Mouse (Mus musculus): Measurements from ENCODE around the gene Gm17720.

DNA sequence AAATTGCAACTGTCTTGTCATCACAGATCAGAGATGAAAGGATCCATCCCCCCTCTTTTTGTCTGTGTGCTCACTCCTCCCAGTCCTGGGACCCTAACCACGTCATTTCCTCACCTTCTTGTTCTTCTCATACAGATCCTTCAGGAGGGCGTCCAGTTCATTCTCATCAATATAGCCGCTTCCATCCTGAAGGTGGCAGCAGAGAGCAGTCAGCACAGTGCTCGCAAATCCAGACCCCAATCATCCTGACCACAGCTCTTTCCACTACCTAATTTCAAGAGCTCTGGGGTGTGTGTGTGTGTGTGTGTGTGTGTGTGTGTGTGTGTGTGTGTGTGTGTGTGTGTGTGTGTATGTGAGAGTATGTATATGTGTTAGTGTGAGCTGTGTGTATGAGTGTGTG, 43.0 kb upstream of the Gm17720 start:
- TF ChIP-seq CTCF (IDR thresholded peaks at IDR 0.05; ENCODE audit: low read depth) (peak; percentile 83), EP300 (IDR thresholded peaks at IDR 0.05; ENCODE audit: low read depth) (no peak)
